Mouse (Mus musculus): ENCODE measurements around the gene Fam173b. TPM values are rescaled to one million over a fixed set of nuclear protein-coding genes. Genes with fewer than 3 reads are reported as not detected.

The Fam173b gene
- polyA plus RNA-seq, 1 experiment from 2014 or later, result 15.1 TPM

DNA sequence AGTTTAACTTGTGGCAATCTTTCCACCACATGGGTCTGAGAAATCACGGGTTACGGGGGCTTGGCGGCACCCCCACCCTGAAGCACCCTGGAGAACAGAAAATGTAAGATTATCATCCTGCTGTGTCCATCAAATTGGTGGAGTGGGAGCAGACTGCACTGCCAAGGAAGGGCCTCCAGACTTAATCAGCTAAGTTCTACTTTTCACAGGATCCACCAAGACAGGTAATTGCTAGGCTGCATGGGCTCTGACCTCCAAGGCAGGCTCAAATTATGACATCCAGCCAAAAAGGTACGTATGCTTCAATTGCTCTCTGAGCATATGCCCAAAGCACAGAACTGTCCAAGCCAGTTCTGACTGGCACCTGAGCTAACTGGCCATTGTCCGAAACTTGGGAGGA lies 11.5 kb upstream of the Fam173b start:
- H3K4me3 ChIP-seq (replicated peaks), result no peak overlapping the region
- H3K9ac ChIP-seq, result no peak overlapping the region
- no peaks in the 10 kb centered on the region for H3K27me3 ChIP-seq (replicated peaks)
- H3K27ac ChIP-seq, result no peak overlapping the region
- H3K36me3 ChIP-seq, result peaks cover 50% of the 10 kb centered on the region
- 90% methylated on average over 5 of the region's 5 CpGs for WGBS
- no peaks in the 10 kb centered on the region for H3K9me3 ChIP-seq
- no peak for ATAC-seq (ENCODE audit: insufficient read depth, low FRiP score, low read depth)
- no peak overlapping the region for H3K4me2 ChIP-seq
- no peaks in the 10 kb centered on the region for H3K4me1 ChIP-seq

DNA sequence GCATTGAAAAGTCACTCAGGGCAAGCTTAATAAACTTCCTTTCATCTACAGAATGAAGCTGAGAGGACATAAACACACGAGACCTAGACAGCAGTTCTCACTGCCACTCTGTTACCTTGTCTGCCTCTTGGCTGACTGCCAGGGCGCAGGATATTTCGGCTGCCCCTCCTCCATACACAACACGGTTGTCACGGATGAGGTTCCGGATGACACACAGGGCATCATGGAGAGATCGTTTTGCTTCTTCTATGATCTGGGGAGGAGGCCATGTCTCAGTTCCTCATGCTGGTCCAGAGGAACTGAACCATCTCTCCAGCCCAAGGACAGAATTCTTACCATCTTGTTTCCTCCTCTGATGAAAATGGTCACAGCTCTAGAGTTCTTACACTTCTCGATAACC lies 9.1 kb upstream of the Fam173b start:
- H3K9me3 ChIP-seq, result no peaks in the 10 kb centered on the region
- H3K27me3 ChIP-seq (replicated peaks), result no peaks in the 10 kb centered on the region
- WGBS, result 77% methylated on average over 8 of the region's 8 CpGs

DNA sequence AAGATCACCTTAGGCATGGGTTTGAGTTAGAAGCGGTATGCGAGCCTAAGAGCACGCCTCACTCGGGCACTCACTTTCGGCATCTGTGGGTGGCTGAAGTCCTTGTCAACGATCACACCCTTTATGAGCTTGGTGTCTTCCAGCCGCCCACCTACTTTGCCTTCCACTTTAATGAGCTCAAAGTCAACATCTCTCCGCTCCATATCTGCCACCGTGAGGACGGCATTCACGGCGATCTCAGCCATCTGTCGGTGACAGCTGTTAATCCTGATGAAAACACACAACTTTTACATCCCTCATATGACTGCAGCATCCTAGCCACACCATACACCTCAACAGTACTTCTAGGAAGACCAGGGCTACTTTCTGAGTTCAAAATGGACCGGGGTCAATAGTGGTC lies 7.4 kb upstream of the Fam173b start:
- H3K27ac ChIP-seq, result no peak overlapping the region
- WGBS, result 85% methylated on average over 14 of the region's 14 CpGs
- H3K4me3 ChIP-seq (replicated peaks), result no peak overlapping the region
- H3K9me3 ChIP-seq, result no peaks in the 10 kb centered on the region
- no peaks in the 10 kb centered on the region for H3K27me3 ChIP-seq (replicated peaks)
- H3K4me1 ChIP-seq, result peaks cover 4% of the 10 kb centered on the region; the same call in 1 of the 2 replicates
- H3K36me3 ChIP-seq, result peaks cover 65% of the 10 kb centered on the region
- no peak for ATAC-seq (ENCODE audit: insufficient read depth, low FRiP score, low read depth)
- H3K4me2 ChIP-seq, result no peak overlapping the region
- no peak overlapping the region for H3K9ac ChIP-seq

More for the DNA sequence above, 9.1 kb upstream of the Fam173b start:
- Histone ChIP-seq H3K36me3 (peaks cover 65% of the 10 kb centered on the region), H3K4me1 (no peaks in the 10 kb centered on the region), H3K9ac (no peak overlapping the region), H3K4me3 (replicated peaks) (no peak overlapping the region), H3K4me2 (no peak overlapping the region), H3K27ac (no peak overlapping the region)
- ATAC-seq (ENCODE audit: insufficient read depth, low FRiP score, low read depth), result no peak

DNA sequence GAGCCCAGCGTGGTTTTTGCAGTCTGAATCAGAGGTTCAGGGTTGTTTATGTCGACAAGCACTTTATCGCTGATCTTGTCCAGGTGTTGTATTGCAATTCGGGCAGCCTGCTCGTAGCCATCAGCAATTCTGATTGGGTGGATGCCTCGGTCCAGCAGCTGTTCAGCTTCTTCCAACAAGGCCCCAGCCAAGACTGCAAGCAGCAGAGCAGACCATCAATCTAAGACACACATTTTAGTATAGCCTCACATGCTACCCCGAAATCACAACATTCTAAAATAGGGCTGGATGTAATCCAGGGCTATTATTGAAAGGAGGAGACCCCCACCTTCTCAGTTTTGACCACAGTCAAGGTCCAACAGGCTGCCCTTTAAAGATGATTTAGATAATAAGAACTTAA lies 6.0 kb upstream of the Fam173b start:
- peak; percentile 45; the same call in 1 of the 2 replicates for ATAC-seq (ENCODE audit: insufficient read depth, low FRiP score, low read depth)
- H3K36me3 ChIP-seq, result peaks cover 59% of the 10 kb centered on the region

DNA sequence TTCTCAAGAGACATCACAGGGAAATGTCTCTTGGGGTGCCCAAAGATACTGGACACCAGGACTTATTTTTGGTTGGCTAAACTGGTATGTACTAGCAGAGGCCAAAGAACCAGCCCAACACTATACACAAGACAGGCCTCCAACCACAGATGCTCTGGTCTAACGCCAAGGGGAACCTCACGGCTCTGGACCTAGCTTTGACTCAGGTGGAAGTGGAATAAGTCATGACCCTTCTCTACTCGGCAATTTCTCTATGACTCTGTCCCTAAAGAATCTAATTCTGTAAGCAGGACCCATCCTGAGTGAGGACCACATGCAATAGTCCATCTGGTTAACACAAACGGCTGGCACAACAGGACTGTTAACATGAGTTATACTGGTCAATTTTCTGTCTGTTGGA lies 1.8 kb upstream of the Fam173b start:
- peak overlapping the region; percentile 82; the same call in 1 of the 2 replicates for H3K4me3 ChIP-seq (replicated peaks)
- 55% methylated on average over 4 of the region's 4 CpGs for WGBS
- no peak overlapping the region for H3K9ac ChIP-seq
- H3K36me3 ChIP-seq, result peaks cover 18% of the 10 kb centered on the region
- no peaks in the 10 kb centered on the region for H3K9me3 ChIP-seq
- H3K27ac ChIP-seq, result no peak overlapping the region
- peaks cover 18% of the 10 kb centered on the region for H3K4me1 ChIP-seq
- no peak for ATAC-seq (ENCODE audit: insufficient read depth, low FRiP score, low read depth)
- H3K27me3 ChIP-seq (replicated peaks), result no peaks in the 10 kb centered on the region
- H3K4me2 ChIP-seq, result peak overlapping the region; percentile 67

More for the DNA sequence above, 6.0 kb upstream of the Fam173b start:
- no peak overlapping the region for H3K4me3 ChIP-seq (replicated peaks)
- no peak overlapping the region for H3K27ac ChIP-seq
- 46% methylated on average over 7 of the region's 7 CpGs for WGBS
- no peak overlapping the region for H3K4me2 ChIP-seq
- H3K27me3 ChIP-seq (replicated peaks), result no peaks in the 10 kb centered on the region
- H3K9me3 ChIP-seq, result no peaks in the 10 kb centered on the region
- no peak overlapping the region for H3K9ac ChIP-seq
- H3K4me1 ChIP-seq, result peaks cover 13% of the 10 kb centered on the region

DNA sequence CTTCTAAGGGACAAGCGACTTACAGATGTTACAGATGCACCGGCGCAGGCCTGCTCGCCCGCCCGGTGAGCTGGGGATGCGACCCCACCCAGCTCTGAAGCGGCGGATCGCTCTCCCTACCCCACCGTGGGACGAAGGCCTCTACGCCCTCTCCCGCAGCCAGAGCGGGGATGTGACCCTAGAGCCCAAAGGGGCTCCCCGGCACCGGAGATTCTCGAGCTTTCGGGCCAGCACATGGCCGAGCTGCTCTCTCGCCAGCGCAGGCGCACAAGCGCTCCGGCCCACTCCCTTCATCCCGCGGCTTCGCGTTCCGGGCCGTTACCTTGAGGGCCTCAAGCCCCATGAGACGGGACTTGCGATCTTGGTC lies 390 bp upstream of the Fam173b start:
- Histone ChIP-seq H3K4me3 (replicated peaks) (peak overlapping the region; percentile 82), H3K4me2 (peak overlapping the region; percentile 67), H3K27ac (peak overlapping the region; percentile 80), H3K9ac (peak overlapping the region; percentile 89), H3K9me3 (no peaks in the 10 kb centered on the region), H3K36me3 (peaks cover 4% of the 10 kb centered on the region; the same call in 1 of the 2 replicates), H3K4me1 (peaks cover 18% of the 10 kb centered on the region), H3K27me3 (replicated peaks) (no peaks in the 10 kb centered on the region)
- under 1% methylated on average over 33 of the region's 33 CpGs for WGBS
- peak; percentile 78 for ATAC-seq (ENCODE audit: insufficient read depth, low FRiP score, low read depth)

DNA sequence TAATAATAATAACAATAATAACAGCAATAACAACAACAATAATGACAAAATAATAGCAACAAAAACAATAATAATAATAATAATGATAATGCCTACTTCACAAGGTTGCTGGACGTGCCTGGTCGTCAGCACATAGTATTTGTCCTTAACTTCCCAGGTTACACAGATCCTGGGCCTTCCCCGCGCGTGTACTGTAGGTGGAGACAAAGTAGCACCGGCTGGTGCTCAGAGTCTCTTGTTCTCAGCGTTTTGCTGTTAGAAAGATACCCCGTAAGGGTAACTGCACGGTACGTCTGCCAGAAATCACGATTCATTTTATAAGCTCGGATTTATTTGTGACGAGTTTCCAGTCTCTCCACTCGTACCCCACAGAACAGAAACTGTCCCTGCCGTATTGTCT lies 774 bp downstream of the Fam173b start:
- peak overlapping the region; percentile 97 for H3K27ac ChIP-seq
- peak overlapping the region; percentile 62 for H3K4me2 ChIP-seq
- peak overlapping the region; percentile 90; the same call in 1 of the 2 replicates for H3K9ac ChIP-seq
- H3K4me1 ChIP-seq, result peaks cover 18% of the 10 kb centered on the region
- H3K36me3 ChIP-seq, result no peaks in the 10 kb centered on the region
- WGBS, result under 1% methylated on average over 15 of the region's 15 CpGs
- peak overlapping the region; percentile 82 for H3K4me3 ChIP-seq (replicated peaks)
- peak; percentile 71 for ATAC-seq (ENCODE audit: insufficient read depth, low FRiP score, low read depth)
- H3K9me3 ChIP-seq, result no peaks in the 10 kb centered on the region
- H3K27me3 ChIP-seq (replicated peaks), result no peaks in the 10 kb centered on the region

DNA sequence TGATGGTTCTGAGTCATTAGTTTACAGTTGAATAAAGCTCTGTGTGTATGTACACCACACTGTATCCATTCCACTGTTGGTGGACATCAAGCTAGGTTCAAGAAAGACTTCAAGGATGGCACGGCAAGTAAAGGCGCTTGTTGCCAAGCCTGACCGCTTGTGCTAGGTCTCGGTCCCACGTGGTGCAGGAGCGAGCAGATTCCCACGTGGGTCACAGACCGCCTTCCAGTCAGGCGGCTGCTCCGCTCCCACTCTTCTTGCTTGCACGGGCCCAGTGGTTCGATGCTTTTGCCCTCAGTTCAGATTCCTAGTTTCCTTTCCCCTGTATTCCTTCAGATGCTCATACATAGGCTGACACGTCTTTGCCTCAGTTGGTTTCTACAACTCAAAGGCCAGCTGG lies 1.5 kb downstream of the Fam173b start:
- WGBS, result 89% methylated on average over 13 of the region's 13 CpGs
- no peaks in the 10 kb centered on the region for H3K27me3 ChIP-seq (replicated peaks)
- H3K4me2 ChIP-seq, result peak overlapping the region; percentile 62
- H3K9ac ChIP-seq, result no peak overlapping the region
- ATAC-seq (ENCODE audit: insufficient read depth, low FRiP score, low read depth), result no peak
- no peaks in the 10 kb centered on the region for H3K9me3 ChIP-seq
- peak overlapping the region; percentile 82; the same call in 1 of the 2 replicates for H3K4me3 ChIP-seq (replicated peaks)
- H3K4me1 ChIP-seq, result peaks cover 18% of the 10 kb centered on the region
- H3K36me3 ChIP-seq, result no peaks in the 10 kb centered on the region
- no peak overlapping the region for H3K27ac ChIP-seq

DNA sequence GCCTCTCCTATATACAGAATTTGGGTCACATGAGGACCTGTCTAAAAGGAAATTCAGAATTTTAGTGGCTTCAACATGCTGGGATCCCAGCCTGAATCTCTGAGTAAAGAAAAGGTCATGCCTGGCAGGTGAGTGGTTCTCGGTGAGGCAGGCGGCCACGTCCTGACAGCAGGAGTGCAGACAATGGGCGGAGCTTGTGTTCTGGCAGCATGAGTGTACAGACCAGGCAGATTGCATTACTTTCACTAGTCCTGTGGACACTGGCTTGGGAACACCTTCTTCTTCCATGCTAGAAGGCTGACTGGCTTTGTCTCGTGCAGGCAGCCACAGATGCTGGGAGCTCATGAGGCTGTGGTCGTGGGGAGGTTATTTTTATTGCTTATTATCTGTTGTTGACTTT lies 5.2 kb downstream of the Fam173b start:
- no peak overlapping the region for H3K9ac ChIP-seq
- H3K9me3 ChIP-seq, result no peaks in the 10 kb centered on the region
- no peaks in the 10 kb centered on the region for H3K27me3 ChIP-seq (replicated peaks)
- H3K4me3 ChIP-seq (replicated peaks), result no peak overlapping the region
- H3K4me1 ChIP-seq, result peaks cover 5% of the 10 kb centered on the region; the same call in 1 of the 2 replicates
- H3K36me3 ChIP-seq, result no peaks in the 10 kb centered on the region
- H3K4me2 ChIP-seq, result no peak overlapping the region
- WGBS, result 60% methylated on average over 6 of the region's 6 CpGs
- H3K27ac ChIP-seq, result no peak overlapping the region
- ATAC-seq (ENCODE audit: insufficient read depth, low FRiP score, low read depth), result no peak

DNA sequence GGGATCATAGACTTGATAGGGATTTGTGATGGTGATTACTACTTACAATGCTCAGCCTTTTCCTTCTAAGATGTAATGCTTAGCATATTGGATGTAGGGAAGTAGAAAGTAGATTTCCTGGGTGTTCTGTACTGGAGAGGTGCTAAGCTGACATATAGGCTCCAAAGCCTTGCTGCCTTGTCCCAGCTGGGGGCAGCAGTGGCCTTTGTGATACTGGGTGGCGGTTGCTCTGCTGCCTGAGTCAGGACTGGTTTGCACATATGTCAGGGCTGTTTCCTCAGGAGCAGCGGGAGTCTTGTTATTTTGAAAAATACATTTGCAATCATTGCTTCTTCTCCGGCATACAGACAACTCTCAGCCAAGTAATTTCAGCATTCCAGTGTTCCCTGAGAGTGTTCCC lies 9.4 kb downstream of the Fam173b start:
- WGBS, result 58% methylated on average over 3 of the region's 3 CpGs
- ATAC-seq (ENCODE audit: insufficient read depth, low FRiP score, low read depth), result no peak
- H3K27ac ChIP-seq, result no peak overlapping the region
- no peaks in the 10 kb centered on the region for H3K27me3 ChIP-seq (replicated peaks)
- no peak overlapping the region for H3K4me2 ChIP-seq
- no peaks in the 10 kb centered on the region for H3K9me3 ChIP-seq
- H3K4me1 ChIP-seq, result no peaks in the 10 kb centered on the region
- no peak overlapping the region for H3K4me3 ChIP-seq (replicated peaks)
- 0 out of 2 replicates have a peak, but pooled peaks cover 4% of the 10 kb centered on the region for H3K36me3 ChIP-seq
- no peak overlapping the region for H3K9ac ChIP-seq

DNA sequence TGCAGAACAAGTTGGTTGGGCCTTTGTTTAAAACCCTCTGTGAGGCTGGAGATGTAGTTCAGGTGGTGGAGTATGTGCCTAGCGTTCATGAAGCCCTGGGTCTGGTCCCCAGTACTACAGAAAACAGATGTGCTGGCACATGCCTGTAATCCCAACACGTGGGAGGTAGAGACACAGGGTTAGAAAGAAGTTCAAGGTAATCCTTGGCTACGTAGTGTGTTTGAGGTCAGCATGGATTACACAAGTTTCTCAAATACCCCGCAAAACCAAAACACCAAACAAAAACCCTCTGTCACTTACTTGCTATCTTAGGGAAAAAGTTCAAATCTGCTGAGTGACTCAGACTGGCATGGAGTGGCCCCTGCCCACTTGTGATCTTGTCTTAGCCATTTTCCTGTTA lies 10.3 kb downstream of the Fam173b start:
- no peaks in the 10 kb centered on the region for H3K4me1 ChIP-seq
- no peak overlapping the region for H3K9ac ChIP-seq
- H3K36me3 ChIP-seq, result 0 out of 2 replicates have a peak, but pooled peaks cover 4% of the 10 kb centered on the region
- no peaks in the 10 kb centered on the region for H3K9me3 ChIP-seq
- no peak overlapping the region for H3K4me3 ChIP-seq (replicated peaks)
- no peak overlapping the region for H3K27ac ChIP-seq
- no peak for ATAC-seq (ENCODE audit: insufficient read depth, low FRiP score, low read depth)
- H3K4me2 ChIP-seq, result no peak overlapping the region
- H3K27me3 ChIP-seq (replicated peaks), result no peaks in the 10 kb centered on the region
- 84% methylated on average over 4 of the region's 4 CpGs for WGBS

DNA sequence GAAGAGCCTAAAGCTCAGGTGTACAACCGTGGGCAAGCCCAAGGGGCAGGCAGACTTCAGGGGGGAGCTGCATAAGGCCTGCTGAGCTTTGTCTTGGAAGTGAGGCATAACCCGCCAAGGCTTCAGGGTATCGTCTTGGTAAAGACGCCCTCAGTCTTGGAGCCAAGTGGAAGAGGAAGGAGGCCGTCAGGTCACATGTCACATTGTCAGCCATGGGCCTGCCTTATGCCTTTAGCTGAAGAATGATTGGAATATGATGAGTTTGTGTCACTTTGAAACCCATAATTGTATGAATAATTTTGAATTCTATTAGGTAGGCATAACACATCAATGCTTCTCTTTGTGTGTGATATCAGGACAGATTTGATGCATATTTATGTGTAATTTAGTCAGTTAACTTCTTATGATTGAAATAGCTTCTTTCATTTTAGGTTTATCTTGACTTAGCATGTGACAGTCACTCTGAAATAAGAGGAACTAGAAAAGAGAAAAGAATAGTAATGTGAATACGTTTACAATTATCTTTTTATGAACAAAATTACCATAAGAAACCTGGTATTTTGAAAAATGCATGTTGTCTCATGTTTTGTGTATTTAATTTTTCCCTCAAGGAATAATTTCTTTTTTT lies 12.3 kb downstream of the Fam173b start:
- ATAC-seq (ENCODE audit: insufficient read depth, low FRiP score, low read depth), result no peak
- H3K9ac ChIP-seq, result no peak overlapping the region
- no peak overlapping the region for H3K4me2 ChIP-seq
- no peak overlapping the region for H3K27ac ChIP-seq
- H3K27me3 ChIP-seq (replicated peaks), result no peaks in the 10 kb centered on the region
- no peaks in the 10 kb centered on the region for H3K9me3 ChIP-seq
- WGBS, result 88% methylated on average over 6 of the region's 6 CpGs
- H3K4me1 ChIP-seq, result no peaks in the 10 kb centered on the region
- no peak overlapping the region for H3K4me3 ChIP-seq (replicated peaks)
- H3K36me3 ChIP-seq, result peaks cover 13% of the 10 kb centered on the region; the same call in 1 of the 2 replicates
